Mouse (Mus musculus): Measurements from ENCODE around the gene Sppl2a.
"Not testable (repeated sequence)": the region's sequence is repeated elsewhere in the genome, so short reads cannot be mapped to it uniquely, and the experiment has no call there.

The Sppl2a gene

GRCm38 (mm10) chr2:126932897-126933641, at the start of gene Sppl2a:
Gene Sppl2a (minus strand): TSS chr2:126933235.
- DNase-seq (ENCODE audit: low spot score): peak; percentile 89

GRCm38 (mm10) chr2:126977428-126977827, 44.4 kb upstream of the Sppl2a start:
- DNase-seq (ENCODE audit: low spot score): no peak

GRCm38 (mm10) chr2:126961696-126962095, 28.7 kb upstream of the Sppl2a start:
- no peak for DNase-seq (ENCODE audit: low spot score)

- DNase-seq (ENCODE audit: low spot score): no peak
Measured at GRCm38 (mm10) chr2:126955671-126956070, 22.6 kb upstream of the Sppl2a start.

DNA sequence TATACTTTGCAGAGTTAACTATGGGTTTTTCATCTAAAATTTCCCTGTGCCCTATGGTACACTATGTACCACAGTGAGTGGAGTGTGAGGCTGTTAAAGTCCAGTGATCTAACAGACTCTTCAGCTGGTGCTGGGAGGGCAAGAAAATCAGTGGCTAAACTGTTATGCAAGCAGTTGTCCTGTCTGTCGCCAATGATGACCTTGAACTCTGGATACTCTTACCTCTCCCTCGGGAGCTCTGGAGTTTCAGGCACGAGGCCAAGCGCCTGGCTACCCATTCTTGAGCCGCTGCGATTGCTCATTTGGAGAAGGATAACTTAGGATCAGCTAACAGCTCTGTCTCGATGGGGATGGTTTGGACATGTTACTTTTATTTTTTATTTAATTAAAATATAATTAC, 18.1 kb upstream of the Sppl2a start:
- no peak for DNase-seq (ENCODE audit: low spot score)

DNA sequence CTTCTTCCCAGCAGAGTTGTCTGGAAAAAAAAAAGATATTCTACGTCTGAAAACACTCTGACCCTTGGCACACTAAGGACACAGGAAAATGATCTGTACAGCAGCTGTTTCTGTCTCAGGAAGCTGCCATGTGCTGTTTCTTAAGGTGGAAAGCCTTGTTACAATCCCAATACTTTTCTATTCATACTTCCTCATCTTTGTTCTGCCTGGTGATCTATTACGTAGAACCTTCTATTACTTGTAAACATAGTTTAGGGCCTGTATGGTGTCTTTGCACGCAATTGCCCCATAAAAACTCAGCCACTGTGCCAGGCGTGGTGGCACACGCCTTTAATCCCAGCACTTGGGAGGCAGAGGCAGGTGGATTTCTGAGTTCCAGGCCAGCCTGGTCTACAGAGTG, 17.4 kb upstream of the Sppl2a start:
- no peak for DNase-seq (ENCODE audit: low spot score)

GRCm38 (mm10) chr2:126949856-126950255, 16.8 kb upstream of the Sppl2a start:
- peak; percentile 8 for DNase-seq (ENCODE audit: low spot score)

GRCm38 (mm10) chr2:126949297-126949696, 16.3 kb upstream of the Sppl2a start:
- not testable (repeated sequence) for DNase-seq (ENCODE audit: low spot score)

DNA sequence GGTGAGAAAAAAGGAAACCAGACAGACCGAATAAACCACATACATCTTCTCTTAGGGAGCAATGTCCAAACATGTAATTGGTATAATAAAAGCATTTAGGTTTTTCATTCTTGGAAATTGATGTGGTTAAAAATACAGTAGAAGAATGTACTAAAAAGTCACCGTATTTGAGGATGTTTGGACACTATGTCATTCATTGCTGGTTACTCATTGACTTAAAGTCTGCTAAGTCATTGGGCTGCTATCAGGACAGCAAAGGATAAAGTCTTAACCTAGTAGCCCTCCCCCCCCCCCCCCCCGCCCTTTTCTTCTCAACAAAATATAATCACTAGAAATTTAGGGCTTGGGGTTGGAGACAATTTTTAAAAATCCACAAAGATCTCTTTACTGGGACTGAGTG, 15.2 kb upstream of the Sppl2a start:
- DNase-seq (ENCODE audit: low spot score): no peak

DNA sequence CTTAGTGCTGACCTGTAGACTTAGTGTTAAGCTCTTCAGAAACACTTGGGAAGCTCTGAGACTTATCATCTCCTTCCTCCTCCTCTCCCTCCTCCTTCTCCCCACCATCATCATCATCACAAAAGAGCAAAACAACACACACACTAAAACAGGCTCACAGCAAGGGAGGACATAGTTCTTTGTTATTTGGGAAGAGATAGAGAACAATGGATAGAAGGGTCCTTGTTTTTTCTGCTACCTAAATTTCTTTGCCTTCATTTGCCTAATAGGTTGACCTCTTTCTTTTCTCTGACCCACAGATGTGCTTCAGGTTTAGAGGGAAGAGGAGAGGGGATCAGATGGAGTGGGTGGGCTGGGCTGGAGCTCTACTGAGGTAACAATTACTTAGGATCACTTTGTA, 14.6 kb upstream of the Sppl2a start:
- DNase-seq (ENCODE audit: low spot score): no peak

GRCm38 (mm10) chr2:126943211-126943610, 10.2 kb upstream of the Sppl2a start:
- DNase-seq (ENCODE audit: low spot score): no peak

DNA sequence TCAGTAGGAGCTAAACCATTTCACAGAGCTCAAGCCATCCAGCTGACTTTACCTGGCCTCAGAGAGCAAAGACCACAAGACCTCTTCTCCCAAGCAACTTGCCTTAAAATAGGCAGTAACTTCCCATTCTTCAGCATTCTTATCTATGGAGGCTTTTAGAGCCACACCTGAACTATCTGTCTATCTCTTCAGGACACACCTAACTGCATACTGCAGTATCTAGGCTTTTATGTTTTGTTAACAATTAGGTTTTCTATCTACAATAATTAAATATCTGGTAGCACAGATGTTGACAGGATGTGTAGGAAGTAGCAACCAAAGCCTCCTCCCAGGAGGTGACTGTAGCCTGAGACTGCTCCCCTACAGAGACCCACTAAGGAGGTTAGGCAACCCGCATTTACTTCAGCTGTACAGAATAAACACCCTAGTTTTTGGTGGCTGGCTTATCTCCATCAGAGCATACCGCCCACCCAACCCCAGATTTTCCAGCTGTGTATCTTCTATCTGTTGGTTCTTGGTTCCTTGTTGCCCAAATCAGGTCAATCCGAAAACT, 7.4 kb upstream of the Sppl2a start:
- no peak for DNase-seq (ENCODE audit: low spot score)

GRCm38 (mm10) chr2:126938069-126938468, 5.0 kb upstream of the Sppl2a start:
- no peak for DNase-seq (ENCODE audit: low spot score)

GRCm38 (mm10) chr2:126933921-126934320, 886 bp upstream of the Sppl2a start:
- DNase-seq (ENCODE audit: low spot score): no peak

GRCm38 (mm10) chr2:126932261-126932896, 656 bp downstream of the Sppl2a start:
- DNase-seq (ENCODE audit: low spot score): no peak

DNA sequence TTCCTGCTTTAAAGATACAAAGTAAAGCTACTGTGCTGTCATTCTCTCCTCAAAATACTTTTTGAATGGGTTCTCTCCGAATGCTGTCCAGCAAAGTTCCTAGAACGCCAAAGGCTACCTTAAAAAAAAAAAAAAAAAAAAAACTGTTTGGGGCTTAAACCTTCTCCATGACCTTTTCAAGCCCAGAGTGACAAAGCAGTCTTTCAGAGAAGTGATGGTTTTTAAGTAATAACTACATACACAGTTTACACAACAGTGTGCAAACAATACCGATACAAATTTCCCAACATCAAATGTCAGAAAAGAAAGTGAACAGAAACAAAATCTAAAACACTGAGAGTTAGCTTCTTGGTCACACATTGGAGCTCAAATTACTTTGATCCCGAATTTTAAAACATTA, 1.3 kb downstream of the Sppl2a start:
- no peak for DNase-seq (ENCODE audit: low spot score)

DNA sequence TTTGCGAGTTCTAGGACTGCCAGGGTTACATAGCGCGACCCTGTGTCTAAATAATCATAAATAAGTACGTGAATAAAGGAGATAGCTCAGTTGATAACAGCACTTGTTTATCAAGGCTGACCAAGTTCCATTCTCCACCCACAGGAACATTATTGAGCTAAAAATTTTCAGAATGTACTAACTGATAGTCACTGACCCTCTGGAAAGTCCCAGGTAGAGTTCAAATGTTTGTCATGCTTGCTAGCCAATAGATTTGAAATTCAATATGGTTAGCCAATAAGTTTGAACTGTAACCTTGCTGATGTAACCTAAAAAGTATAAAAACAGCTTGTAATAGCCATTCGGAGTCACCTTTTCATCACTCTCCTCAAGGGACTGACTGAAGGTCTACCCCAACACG, 4.4 kb downstream of the Sppl2a start:
- no peak for DNase-seq (ENCODE audit: low spot score)

GRCm38 (mm10) chr2:126920358-126921060, 12.5 kb downstream of the Sppl2a start:
- DNase-seq (ENCODE audit: low spot score): no peak

- DNase-seq (ENCODE audit: low spot score): no peak
Measured at GRCm38 (mm10) chr2:126916236-126916635, 16.8 kb downstream of the Sppl2a start.

- no peak for DNase-seq (ENCODE audit: low spot score)
Measured at GRCm38 (mm10) chr2:126914096-126914495, 18.9 kb downstream of the Sppl2a start.

- DNase-seq (ENCODE audit: low spot score): no peak
Measured at GRCm38 (mm10) chr2:126904162-126904561, 28.9 kb downstream of the Sppl2a start.

DNA sequence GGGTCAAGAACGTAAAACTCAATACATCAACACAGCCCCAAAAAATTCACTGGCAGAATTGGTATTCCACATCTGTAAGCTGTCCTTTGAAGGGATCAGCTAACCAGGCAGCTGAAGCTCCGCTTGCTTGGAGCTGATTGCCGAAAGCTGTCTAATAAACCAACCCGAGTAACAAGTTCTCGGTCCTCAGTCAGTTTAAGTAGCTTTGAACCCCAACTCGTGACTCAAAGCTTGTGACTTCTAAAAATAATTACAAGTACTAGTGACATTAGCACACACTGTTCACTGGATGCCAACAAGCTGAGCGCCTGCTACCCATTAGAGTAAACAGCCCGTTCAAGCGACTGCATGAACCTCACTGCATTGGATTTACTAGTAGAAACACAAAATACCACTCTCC, 35.5 kb downstream of the Sppl2a start:
- no peak for DNase-seq (ENCODE audit: low spot score)

- no peak for DNase-seq (ENCODE audit: low spot score)
Measured at GRCm38 (mm10) chr2:126896941-126897340, 36.1 kb downstream of the Sppl2a start.

Data from layer of hippocampus, adult 11-12 months (tissue).